Mouse (Mus musculus): ENCODE results near the gene Tnnc1.

Gene Tnnc1

GRCm38 (mm10) chr14:31260932-31261331 lies 52.8 kb downstream of the Tnnc1 start:
- no peak for DNase-seq
